Mouse (Mus musculus): ENCODE results near the gene Fam20b.
"Not testable (repeated sequence)": the region's sequence is repeated elsewhere in the genome, so short reads cannot be mapped to it uniquely, and the experiment has no call there.

Fam20b gene

GRCm38 (mm10) chr1:156672720-156673475, 46.0 kb downstream of the Fam20b start:
- no peak for DNase-seq (ENCODE audit: low read depth, low spot score)

DNA sequence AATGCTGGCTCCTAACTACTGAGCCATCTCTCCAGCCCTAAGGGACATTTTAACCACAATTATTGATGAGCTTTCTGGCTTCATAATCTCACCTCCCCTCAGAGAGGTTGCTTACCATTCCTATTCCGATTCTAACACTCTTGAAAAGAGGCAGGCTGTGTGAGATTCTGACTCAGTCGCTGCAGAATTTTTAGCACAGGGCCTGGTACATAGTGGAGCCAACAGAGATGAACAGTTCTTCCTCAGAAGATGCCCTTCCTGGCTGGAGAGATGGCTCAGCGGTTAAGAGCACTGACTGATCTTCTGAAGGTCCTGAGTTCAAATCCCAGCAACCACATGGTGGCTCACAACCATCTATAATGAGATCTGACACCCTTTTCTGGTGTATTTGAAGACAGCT, 47.0 kb downstream of the Fam20b start:
- peak; percentile 34 for DNase-seq (ENCODE audit: low read depth, low spot score)

DNA sequence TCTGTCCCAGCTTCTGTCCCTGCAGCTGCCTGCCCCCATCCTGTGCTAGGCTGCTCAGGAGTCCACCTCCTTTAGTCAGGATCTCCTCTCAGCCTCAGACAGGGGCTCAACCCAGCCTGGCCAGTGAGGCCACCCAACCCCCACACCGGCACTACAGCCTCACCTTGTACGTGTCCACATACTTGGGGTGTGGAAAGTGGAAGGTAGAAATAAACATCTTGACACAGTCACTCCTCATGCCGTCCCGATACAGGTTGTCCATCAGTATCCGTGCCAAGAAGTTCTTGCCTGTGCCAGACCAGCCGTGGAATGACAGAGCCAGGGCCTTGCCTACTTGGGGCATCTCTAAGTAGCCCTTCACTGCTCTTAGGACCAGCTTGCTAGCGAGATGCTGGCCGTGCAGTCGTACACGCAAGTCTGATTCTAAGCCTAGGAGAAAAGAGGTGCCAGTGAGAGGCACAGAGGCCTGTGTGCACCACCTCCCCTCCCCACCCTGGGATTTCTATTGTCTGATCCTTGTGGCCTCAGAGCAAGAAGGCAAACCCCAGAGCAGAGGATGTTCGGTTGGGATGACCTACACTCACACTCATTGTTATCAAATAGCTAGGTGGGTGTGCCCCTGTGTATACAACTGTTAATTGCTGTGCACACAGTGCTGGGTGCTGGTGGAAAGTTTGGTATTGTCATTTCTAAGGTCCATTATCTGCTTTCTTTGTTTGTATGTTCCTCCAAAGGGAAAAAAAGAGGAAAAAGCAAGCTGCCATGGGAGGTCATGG, 49.5 kb downstream of the Fam20b start:
- no peak for DNase-seq (ENCODE audit: low read depth, low spot score)

- DNase-seq (ENCODE audit: low read depth, low spot score) = no peak
These were observed 50.3 kb downstream of the Fam20b start for GRCm38 (mm10) chr1:156668602-156669001.

DNA sequence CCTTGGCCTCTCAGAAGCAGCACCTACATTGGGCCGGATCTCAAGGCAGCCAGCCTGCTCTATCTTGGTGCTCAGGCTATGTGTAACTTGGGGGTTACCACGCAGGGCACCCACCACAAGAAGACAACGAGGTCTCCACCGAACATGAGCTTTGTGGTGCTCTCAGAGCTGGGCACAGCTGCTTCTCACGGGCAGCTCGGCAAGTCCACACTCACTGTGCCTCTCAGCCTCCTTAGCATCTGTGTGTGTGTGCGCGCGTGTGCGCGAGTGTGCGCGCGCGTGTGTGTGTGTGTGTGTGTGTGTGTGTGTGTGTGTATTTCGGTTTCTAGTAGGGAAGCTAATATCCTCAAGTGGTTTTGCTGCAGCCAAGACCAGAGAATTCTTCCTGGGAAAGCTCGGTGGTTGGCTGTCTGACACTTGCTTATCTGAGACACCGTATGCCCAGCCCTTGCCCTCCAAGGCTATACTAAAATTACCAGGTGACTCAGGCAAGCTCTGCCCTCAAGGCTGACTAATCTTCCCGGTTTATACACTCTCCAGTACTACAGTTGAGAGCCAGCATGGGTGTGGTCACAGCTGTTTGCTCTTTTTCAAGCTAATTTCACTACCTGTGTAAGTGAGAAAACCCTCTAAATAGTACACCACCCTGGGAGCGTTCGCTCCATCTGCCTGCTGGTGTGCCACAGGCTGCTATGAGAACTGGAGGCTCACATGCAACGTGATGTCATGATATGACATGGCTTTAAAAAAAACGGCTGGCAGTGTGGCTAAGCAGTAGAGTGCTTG, 51.6 kb downstream of the Fam20b start:
- peak; percentile 55 for DNase-seq (ENCODE audit: low read depth, low spot score)

DNA sequence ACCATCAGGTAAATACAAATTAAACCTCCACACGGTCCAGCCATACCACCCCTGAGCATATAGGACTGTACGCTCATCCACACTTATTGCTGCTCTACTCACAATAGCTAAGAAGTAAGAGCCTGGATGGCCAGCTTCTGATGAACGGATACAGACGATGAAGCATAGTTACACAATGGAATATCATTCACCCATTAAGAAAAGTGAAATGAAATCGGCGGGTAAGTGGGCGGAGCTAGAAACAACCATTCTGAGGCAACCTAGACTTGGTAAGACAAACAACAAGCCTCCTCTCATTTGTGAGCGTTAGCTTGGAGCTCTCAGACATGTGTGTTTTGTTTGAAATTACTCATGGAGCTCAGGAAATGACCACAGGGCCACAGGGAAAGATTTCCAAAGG, 53.1 kb downstream of the Fam20b start:
- DNase-seq (ENCODE audit: low read depth, low spot score) = no peak

DNA sequence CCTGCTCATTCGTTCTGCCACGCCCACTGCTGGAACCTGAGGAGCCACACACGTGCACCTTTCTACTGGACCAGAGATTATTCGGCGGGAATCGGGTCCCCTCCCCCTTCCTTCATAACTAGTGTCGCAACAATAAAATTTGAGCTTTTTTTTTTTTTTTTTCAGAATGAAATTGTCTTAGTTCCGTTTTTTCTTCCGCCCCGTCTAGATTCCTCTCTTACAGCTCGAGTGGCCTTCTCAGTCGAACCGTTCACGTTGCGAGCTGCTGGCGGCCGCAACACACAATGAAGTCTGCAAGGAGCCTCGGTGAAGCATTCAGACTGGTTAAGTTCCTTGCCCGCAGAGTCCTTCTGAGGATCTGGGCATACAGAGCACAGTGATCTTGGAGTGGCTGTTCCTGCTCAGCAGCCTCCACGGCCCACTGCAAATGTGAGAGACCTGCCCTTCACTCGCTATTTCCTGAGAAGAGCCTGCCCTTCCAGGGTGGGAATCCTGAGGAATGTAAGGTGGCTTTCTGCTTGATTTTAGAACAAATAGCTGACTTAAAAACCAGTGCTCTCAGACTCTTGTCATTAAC, 58.1 kb downstream of the Fam20b start:
- not testable (repeated sequence) for DNase-seq (ENCODE audit: low read depth, low spot score)

DNA sequence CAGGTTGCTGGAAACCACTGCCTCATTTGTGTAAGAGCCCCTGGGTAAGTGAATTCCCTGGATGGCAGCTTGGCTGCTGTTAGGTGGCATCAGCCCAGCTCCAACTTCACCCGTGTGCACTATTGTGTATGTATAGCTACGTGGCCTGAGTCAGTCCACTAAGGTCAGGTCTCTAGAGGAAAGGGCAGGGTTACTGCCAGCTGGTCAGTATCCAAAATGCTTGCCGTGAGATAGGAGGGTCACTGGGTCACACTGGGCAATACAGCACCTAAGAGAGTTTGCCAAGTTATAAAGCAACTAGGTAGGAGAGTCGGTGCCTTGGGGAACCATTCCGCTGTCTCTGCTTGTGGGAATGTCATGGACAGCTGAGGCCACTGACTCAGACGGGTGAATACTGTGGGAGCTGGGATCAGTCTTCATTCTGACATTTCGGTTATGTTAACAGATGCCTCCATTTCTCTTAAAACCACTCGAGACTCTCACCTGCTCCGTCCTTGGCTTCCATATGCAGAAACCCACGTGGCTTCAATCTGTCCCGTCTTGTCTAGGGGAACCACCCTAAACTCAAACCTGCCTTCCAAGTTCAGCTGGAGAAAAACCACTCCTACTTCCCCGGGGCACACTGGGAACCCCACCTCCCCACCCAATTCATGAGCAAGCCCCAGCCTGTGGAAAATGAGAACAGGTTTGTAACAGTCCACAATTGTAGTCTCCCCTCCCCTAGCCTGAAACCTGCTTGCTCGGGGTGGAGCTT, 58.8 kb downstream of the Fam20b start:
- no peak for DNase-seq (ENCODE audit: low read depth, low spot score)

- DNase-seq (ENCODE audit: low read depth, low spot score) = no peak
These were observed 60.2 kb downstream of the Fam20b start for GRCm38 (mm10) chr1:156658676-156659075.

DNA sequence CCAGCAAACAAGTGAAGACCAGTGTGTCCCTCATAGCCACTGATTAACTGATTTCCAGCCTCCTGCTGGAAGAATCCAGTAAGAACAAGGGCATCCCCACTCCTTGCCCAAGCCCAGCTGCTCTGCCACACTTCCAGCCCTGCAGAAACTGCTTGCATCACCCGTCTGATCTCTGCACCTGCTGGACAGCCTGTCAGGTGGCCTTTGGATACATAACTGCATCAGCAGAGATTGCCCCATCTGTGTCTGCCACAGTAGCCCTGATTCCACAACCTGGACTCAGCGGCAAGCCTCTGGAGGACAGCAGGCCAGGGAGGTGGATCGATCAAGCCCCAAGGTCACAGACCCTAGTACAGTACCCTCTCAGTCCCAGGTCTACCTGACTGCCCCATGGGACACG, 61.4 kb downstream of the Fam20b start:
- DNase-seq (ENCODE audit: low read depth, low spot score) = no peak

- DNase-seq (ENCODE audit: low read depth, low spot score) = no peak
These were observed 64.0 kb downstream of the Fam20b start for GRCm38 (mm10) chr1:156654735-156655530.

GRCm38 (mm10) chr1:156652189-156652822, 66.6 kb downstream of the Fam20b start:
- DNase-seq (ENCODE audit: low read depth, low spot score) = no peak

DNA sequence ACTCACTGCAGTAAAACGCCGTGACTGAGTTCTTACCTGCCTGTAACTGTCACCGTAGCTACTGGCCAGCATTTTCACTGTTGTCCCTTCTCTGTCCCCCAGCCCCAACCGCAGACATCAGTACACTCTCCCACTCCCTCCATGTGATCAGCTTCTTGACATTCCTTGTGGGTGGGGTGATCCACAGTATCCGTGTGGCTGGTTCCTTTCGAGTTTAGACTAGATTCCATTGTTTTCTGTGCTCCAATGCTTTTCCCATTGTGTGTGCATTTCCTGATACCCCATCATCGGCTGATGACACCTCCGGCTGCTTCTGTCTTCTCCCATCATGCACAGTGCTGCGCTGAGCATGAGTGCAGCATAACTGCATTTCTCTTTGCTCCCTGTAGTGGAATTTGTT, 68.3 kb downstream of the Fam20b start:
- DNase-seq (ENCODE audit: low read depth, low spot score) = no peak

GRCm38 (mm10) chr1:156648705-156649104, 70.2 kb downstream of the Fam20b start:
- DNase-seq (ENCODE audit: low read depth, low spot score) = no peak

DNA sequence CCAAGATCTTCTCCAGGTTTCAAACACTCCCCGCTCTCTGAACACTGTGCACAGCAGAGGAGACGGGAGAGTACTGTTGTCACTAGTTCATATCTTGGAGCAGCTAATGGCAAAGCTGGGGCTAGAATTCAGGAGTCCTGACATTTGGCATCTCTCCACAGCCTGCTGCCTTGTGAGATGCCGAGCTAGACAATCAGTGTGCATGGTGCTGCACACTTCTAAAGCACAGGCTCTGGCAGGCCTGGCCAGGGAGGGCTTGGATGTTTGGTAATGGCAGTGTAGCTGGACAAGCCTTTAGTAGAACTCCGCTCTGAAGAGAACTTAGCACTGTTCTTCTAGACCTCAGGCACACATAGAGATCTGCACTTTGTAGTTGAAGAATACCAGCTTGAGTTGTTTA, 72.9 kb downstream of the Fam20b start:
- no peak for DNase-seq (ENCODE audit: low read depth, low spot score)

GRCm38 (mm10) chr1:156644780-156645523, 73.9 kb downstream of the Fam20b start:
- no peak for DNase-seq (ENCODE audit: low read depth, low spot score)

GRCm38 (mm10) chr1:156644061-156644460, 74.8 kb downstream of the Fam20b start:
- no peak for DNase-seq (ENCODE audit: low read depth, low spot score)

- no peak for DNase-seq (ENCODE audit: low read depth, low spot score)
These were observed 76.1 kb downstream of the Fam20b start for GRCm38 (mm10) chr1:156642813-156643212.

DNA sequence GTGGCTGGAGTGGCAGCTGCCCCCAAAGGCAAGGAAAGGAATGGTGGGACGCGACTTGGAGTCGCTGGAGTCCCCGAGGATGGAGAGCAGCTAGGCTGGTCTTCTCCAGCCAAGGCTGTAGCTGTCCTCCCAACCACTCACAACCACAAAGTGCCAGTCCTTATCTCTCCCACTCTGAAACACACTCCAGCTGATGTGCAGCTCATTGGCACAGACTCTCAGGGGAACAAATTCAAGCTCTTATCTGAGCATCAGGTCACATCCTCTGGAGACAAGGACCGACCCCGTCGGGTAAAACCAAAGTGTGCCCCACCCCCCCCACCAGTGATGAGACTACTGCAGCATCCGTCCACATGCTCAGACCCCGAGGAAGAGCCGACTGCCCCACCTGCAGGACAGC, 77.1 kb downstream of the Fam20b start:
- DNase-seq (ENCODE audit: low read depth, low spot score) = no peak

Data from telencephalon, adult 2 months (tissue).